Mouse (Mus musculus) liver, embryonic 12.5 days (tissue): ENCODE measurements around the gene Ly75. TPM values are rescaled to one million over a fixed set of nuclear protein-coding genes. Genes with fewer than 3 reads are reported as not detected.

Experiments
- ATAC-seq: fragments of 200-750 bp; cut with Nextera tagmentation; 2 replicates; pipeline ENCODE4 v1.8.0; 2017; ENCODE audit warnings: moderate number of reproducible peaks, mild to moderate bottlenecking, moderate library complexity
- H3K27ac ChIP-seq: fragments of 300-500 bp; sonication (generic); 2 replicates; pipeline ENCODE4 v1.5.1; 2016; ENCODE audit warnings: mild to moderate bottlenecking
- H3K27me3 ChIP-seq: fragments of 300-500 bp; sonication (generic); replicated peaks from 2 replicates; pipeline ENCODE4 v1.6.1; 2016; ENCODE audit warnings: mild to moderate bottlenecking, moderate library complexity
- H3K36me3 ChIP-seq: fragments of 300-500 bp; sonication (generic); 2 replicates; pipeline ENCODE4 v1.6.1; 2016; ENCODE audit warnings: mild to moderate bottlenecking, moderate library complexity
- H3K4me1 ChIP-seq: fragments of 300-500 bp; sonication (generic); 2 replicates; pipeline ENCODE4 v1.6.1; 2016
- H3K4me2 ChIP-seq: fragments of 300-500 bp; sonication (generic); 2 replicates; pipeline ENCODE4 v1.6.1; 2016; ENCODE audit warnings: mild to moderate bottlenecking, moderate library complexity
- H3K4me3 ChIP-seq: fragments of 300-500 bp; sonication (generic); 2 replicates; pipeline ENCODE4 v1.5.1; 2016; ENCODE audit warnings: mild to moderate bottlenecking, moderate library complexity
- H3K9ac ChIP-seq: fragments of 300-500 bp; sonication (generic); 2 replicates; pipeline ENCODE4 v1.6.1; 2016; ENCODE audit warnings: mild to moderate bottlenecking, moderate library complexity
- H3K9me3 ChIP-seq: fragments of 300-500 bp; sonication (generic); replicated peaks from 2 replicates; pipeline ENCODE4 v1.6.1; 2016; ENCODE audit warnings: mild to moderate bottlenecking, moderate library complexity
- WGBS: fragments of 180-500 bp; shearing (Covaris S2); methylation state at CpG from one replicate; pipeline ENCODE4 v1.1.7; 2016; ENCODE audit not compliant: insufficient replicate concordance; 5-methylcytosine and 5-hydroxymethylcytosine counted together
- polyA plus RNA-seq: library from polyadenylated mRNA; unstranded; fragments of >200 nt; fragmentation: Nextera tagmentation; extraction: Ambion mirVana; gene quantifications from 2 replicates; pipeline ENCODE4 v1.2.1, GENCODE M21; 2016

Ly75 gene
- polyA plus RNA-seq, 1 experiment from 2014 or later: 6.4 TPM

DNA sequence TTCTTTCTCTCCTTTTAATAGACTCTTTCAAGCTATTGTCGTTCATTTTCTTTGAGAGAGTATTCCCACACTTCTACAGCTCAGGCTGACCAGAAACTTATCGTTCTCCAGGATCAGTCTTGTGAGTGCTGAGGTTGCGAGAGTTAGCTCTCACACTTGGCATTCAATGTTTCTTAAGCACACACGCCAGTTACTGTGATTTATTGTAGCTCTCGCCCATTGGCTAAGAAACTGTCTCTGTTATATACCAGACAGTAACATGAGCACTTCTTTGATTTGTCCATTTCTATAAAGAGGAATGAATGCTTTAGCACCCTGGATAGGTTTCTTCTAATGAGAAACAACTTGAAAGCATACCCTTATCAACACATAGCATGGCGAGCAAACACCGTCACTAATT, 15.2 kb downstream of the Ly75 start:
- H3K4me2 ChIP-seq: no peak overlapping the region
- ATAC-seq: no peak
- H3K36me3 ChIP-seq: no peaks in the 10 kb centered on the region
- no peaks in the 10 kb centered on the region for H3K27me3 ChIP-seq
- H3K9ac ChIP-seq: no peak overlapping the region
- H3K27ac ChIP-seq: no peak overlapping the region
- 74% methylated on average over 7 of the region's 7 CpGs for WGBS
- H3K9me3 ChIP-seq: no peaks in the 10 kb centered on the region
- H3K4me1 ChIP-seq: no peaks in the 10 kb centered on the region
- no peak overlapping the region for H3K4me3 ChIP-seq

GRCm38 (mm10) chr2:60367204-60367603, 15.9 kb downstream of the Ly75 start:
- H3K9ac ChIP-seq: no peak overlapping the region
- H3K9me3 ChIP-seq: no peaks in the 10 kb centered on the region
- H3K4me3 ChIP-seq: no peak overlapping the region
- H3K4me1 ChIP-seq: no peaks in the 10 kb centered on the region
- H3K27me3 ChIP-seq: no peaks in the 10 kb centered on the region
- ATAC-seq: no peak
- 70% methylated on average over 2 of the region's 2 CpGs for WGBS
- H3K4me2 ChIP-seq: no peak overlapping the region
- no peaks in the 10 kb centered on the region for H3K36me3 ChIP-seq
- no peak overlapping the region for H3K27ac ChIP-seq

GRCm38 (mm10) chr2:60365820-60366610, 17.1 kb downstream of the Ly75 start:
- Histone ChIP-seq H3K36me3 (no peaks in the 10 kb centered on the region), H3K9me3 (no peaks in the 10 kb centered on the region), H3K4me1 (no peaks in the 10 kb centered on the region), H3K27ac (no peak overlapping the region), H3K4me2 (no peak overlapping the region), H3K9ac (no peak overlapping the region), H3K27me3 (no peaks in the 10 kb centered on the region), H3K4me3 (no peak overlapping the region)
- 62% methylated on average over 5 of the region's 5 CpGs for WGBS
- no peak for ATAC-seq

DNA sequence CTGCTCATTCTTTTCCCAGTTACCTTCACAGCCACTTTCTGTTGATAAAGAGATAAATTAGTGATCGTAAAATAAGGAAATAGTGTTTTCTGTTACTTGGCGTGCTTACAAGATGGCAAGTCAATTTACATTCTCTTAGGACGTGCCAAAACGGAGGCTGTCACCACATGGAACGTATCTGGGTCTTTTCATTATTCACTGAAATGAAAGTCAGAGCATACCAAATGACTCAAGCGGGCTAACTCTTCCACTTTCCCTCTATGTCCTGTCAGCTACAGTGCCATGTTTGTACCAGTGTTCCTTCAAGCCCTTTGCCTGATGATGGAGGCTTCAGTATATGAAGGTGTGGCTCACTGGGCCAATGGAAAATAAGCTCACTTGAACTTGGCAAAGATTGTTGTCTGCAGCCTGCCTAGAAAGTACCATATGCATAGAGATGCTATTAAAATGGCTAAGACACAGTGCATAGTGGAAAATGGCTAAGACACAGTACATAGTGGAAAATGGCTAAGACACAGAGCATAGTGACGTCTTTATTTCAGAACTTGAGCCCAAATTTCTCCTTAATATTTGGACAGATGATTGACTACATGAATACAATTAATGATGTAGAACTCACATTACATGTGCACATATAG, 17.8 kb downstream of the Ly75 start:
- H3K4me3 ChIP-seq: no peak overlapping the region
- H3K27ac ChIP-seq: no peak overlapping the region
- no peaks in the 10 kb centered on the region for H3K36me3 ChIP-seq
- no peaks in the 10 kb centered on the region for H3K4me1 ChIP-seq
- H3K4me2 ChIP-seq: no peak overlapping the region
- no peaks in the 10 kb centered on the region for H3K9me3 ChIP-seq
- ATAC-seq: no peak
- H3K9ac ChIP-seq: no peak overlapping the region
- no peaks in the 10 kb centered on the region for H3K27me3 ChIP-seq
- 70% methylated on average over 7 of the region's 7 CpGs for WGBS

- H3K9ac ChIP-seq: no peak overlapping the region
- no peak for ATAC-seq
- H3K4me2 ChIP-seq: no peak overlapping the region
- H3K4me1 ChIP-seq: no peaks in the 10 kb centered on the region
- WGBS: 64% methylated on average over 6 of the region's 6 CpGs
- no peaks in the 10 kb centered on the region for H3K27me3 ChIP-seq
- no peak overlapping the region for H3K4me3 ChIP-seq
- no peak overlapping the region for H3K27ac ChIP-seq
- no peaks in the 10 kb centered on the region for H3K36me3 ChIP-seq
- no peaks in the 10 kb centered on the region for H3K9me3 ChIP-seq
Observed at GRCm38 (mm10) chr2:60362146-60362545, 21.0 kb downstream of the Ly75 start.

- Histone ChIP-seq H3K36me3 (no peaks in the 10 kb centered on the region), H3K4me1 (peaks cover 6% of the 10 kb centered on the region; the same call in 1 of the 2 replicates)
- WGBS: 73% methylated on average over 3 of the region's 3 CpGs
Observed at GRCm38 (mm10) chr2:60359796-60360195, 23.3 kb downstream of the Ly75 start.

GRCm38 (mm10) chr2:60355388-60355683, 27.8 kb downstream of the Ly75 start:
- Histone ChIP-seq H3K36me3 (no peaks in the 10 kb centered on the region), H3K27me3 (no peaks in the 10 kb centered on the region), H3K4me1 (peaks cover 9% of the 10 kb centered on the region; the same call in 1 of the 2 replicates), H3K9me3 (no peaks in the 10 kb centered on the region), H3K4me3 (no peak overlapping the region), H3K9ac (no peak overlapping the region), H3K4me2 (peak overlapping the region; percentile 23; the same call in 1 of the 2 replicates), H3K27ac (no peak overlapping the region)
- no peak for ATAC-seq
- 38% methylated on average over 3 of the region's 3 CpGs for WGBS

More at GRCm38 (mm10) chr2:60359796-60360195, 23.3 kb downstream of the Ly75 start:
- ATAC-seq: no peak
- Histone ChIP-seq H3K27me3 (no peaks in the 10 kb centered on the region), H3K4me3 (no peak overlapping the region), H3K9ac (no peak overlapping the region), H3K27ac (no peak overlapping the region), H3K9me3 (no peaks in the 10 kb centered on the region), H3K4me2 (no peak overlapping the region)

- Histone ChIP-seq H3K27ac (no peak overlapping the region), H3K9ac (no peak overlapping the region), H3K36me3 (no peaks in the 10 kb centered on the region), H3K9me3 (no peaks in the 10 kb centered on the region), H3K4me1 (peaks cover 9% of the 10 kb centered on the region; the same call in 1 of the 2 replicates), H3K27me3 (no peaks in the 10 kb centered on the region), H3K4me3 (no peak overlapping the region), H3K4me2 (peak overlapping the region; percentile 23; the same call in 1 of the 2 replicates)
- no peak for ATAC-seq
- WGBS: 56% methylated on average over 18 of the region's 18 CpGs
Observed at GRCm38 (mm10) chr2:60354541-60355387, 28.3 kb downstream of the Ly75 start.

DNA sequence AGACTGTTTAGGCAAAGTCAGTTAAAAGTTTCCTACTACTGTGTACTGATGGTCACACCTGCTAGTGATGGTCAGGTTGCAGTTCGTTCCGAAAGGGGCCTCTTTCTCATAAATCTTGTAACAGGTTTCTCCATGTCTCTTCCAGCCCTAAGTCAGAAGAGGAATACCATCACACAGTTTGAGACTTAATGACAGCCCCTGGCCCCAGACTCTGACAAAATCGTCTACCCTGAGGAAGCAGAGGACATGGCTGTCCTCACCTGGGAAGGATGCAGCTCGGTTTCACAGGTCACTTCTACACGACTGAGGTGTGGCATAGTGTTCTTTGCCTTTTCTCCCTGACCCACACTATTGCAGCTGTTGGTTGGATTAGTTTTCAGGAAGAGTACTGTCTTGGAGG, 30.8 kb downstream of the Ly75 start:
- 72% methylated on average over 5 of the region's 5 CpGs for WGBS
- ATAC-seq: no peak
- H3K4me3 ChIP-seq: no peak overlapping the region
- H3K27me3 ChIP-seq: no peaks in the 10 kb centered on the region
- no peaks in the 10 kb centered on the region for H3K9me3 ChIP-seq
- H3K9ac ChIP-seq: no peak overlapping the region
- peaks cover 9% of the 10 kb centered on the region; the same call in 1 of the 2 replicates for H3K4me1 ChIP-seq
- H3K4me2 ChIP-seq: no peak overlapping the region
- no peaks in the 10 kb centered on the region for H3K36me3 ChIP-seq
- no peak overlapping the region for H3K27ac ChIP-seq

- ATAC-seq: no peak
- no peaks in the 10 kb centered on the region for H3K27me3 ChIP-seq
- peaks cover 9% of the 10 kb centered on the region; the same call in 1 of the 2 replicates for H3K4me1 ChIP-seq
- no peak overlapping the region for H3K4me3 ChIP-seq
- no peaks in the 10 kb centered on the region for H3K36me3 ChIP-seq
- H3K4me2 ChIP-seq: no peak overlapping the region
- 70% methylated on average over 8 of the region's 8 CpGs for WGBS
- no peak overlapping the region for H3K27ac ChIP-seq
- H3K9me3 ChIP-seq: no peaks in the 10 kb centered on the region
- H3K9ac ChIP-seq: no peak overlapping the region
Observed at GRCm38 (mm10) chr2:60351781-60352180, 31.3 kb downstream of the Ly75 start.

DNA sequence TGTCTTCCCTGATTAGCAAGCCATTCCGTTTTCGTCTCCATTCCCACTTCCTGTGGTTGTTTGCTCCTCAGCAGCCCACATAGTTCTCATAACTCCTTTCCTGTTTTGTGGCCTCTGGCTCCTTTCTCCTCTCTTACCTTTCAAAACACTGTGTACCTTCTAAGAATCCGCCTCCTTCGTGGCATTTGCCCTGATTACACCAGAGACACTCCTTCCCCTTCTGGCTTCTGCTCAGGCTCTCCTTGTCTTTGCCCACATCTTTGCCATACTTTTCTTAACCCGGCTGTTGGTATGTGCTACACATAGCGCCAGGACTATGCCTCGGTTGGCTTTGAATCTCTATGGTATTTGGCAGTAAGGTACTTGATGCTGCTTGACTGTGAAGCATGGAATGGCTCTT, 35.2 kb downstream of the Ly75 start:
- WGBS: 52% methylated on average over 7 of the region's 7 CpGs
- H3K9ac ChIP-seq: no peak overlapping the region
- no peak for ATAC-seq

DNA sequence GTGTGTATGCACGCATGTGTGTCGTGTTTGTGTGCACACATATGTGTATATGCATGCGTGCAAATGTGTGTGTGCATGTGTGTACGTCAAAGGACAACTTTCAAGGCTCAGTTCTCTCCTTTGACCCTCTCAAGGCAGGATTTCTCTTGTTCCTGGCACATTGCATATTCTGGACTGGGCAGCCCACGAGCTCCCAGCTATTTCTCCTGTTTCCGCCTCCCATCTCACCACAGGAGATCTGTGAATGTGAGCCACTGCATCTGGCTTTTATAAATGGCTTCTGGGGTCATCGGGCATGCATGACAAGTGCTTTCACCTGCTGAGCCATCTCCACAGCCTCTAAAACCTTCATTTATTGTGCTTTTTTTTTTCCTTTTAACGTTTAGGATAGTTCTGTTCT, 36.6 kb downstream of the Ly75 start:
- H3K36me3 ChIP-seq: no peaks in the 10 kb centered on the region
- no peaks in the 10 kb centered on the region for H3K27me3 ChIP-seq
- no peaks in the 10 kb centered on the region for H3K4me1 ChIP-seq
- H3K4me2 ChIP-seq: no peak overlapping the region
- WGBS: 72% methylated on average over 8 of the region's 8 CpGs
- no peak for ATAC-seq
- H3K27ac ChIP-seq: no peak overlapping the region
- H3K9ac ChIP-seq: no peak overlapping the region
- H3K9me3 ChIP-seq: no peaks in the 10 kb centered on the region
- no peak overlapping the region for H3K4me3 ChIP-seq

More for the DNA sequence above, 35.2 kb downstream of the Ly75 start:
- Histone ChIP-seq H3K27ac (no peak overlapping the region), H3K4me2 (no peak overlapping the region), H3K9me3 (no peaks in the 10 kb centered on the region), H3K4me1 (no peaks in the 10 kb centered on the region), H3K36me3 (no peaks in the 10 kb centered on the region), H3K27me3 (no peaks in the 10 kb centered on the region), H3K4me3 (no peak overlapping the region)
